Mouse (Mus musculus) lung, postnatal 0 days (tissue): ENCODE measurements around the gene Acadvl. TPM values are rescaled to one million over a fixed set of nuclear protein-coding genes. Genes with fewer than 3 reads are reported as not detected.

Experiments used
- ATAC-seq: fragments of 200-750 bp; cut with Nextera tagmentation; 2 replicates; pipeline ENCODE4 v1.8.0; 2017; ENCODE audit warnings: moderate library complexity
- DNase-seq: peaks from one replicate; pipeline ENCODE4 v3.0.0-alpha.2; 2016; ENCODE audit warnings: low spot score
- H3K27ac ChIP-seq: fragments of 300-500 bp; sonication (generic); 2 replicates; pipeline ENCODE4 v1.5.1; 2014; ENCODE audit warnings: antibody characterized with exemption, mild to moderate bottlenecking, low read length, mixed read lengths
- H3K27me3 ChIP-seq: fragments of 300-500 bp; sonication (generic); replicated peaks from 2 replicates; pipeline ENCODE4 v1.6.1; 2014; ENCODE audit warnings: low read length, mixed read lengths; ENCODE audit not compliant: insufficient read depth
- H3K36me3 ChIP-seq: fragments of 300-500 bp; sonication (generic); 2 replicates; pipeline ENCODE4 v1.6.1; 2014; ENCODE audit warnings: low read length, mixed read lengths; ENCODE audit not compliant: insufficient read depth
- H3K4me1 ChIP-seq: fragments of 300-500 bp; sonication (generic); 2 replicates; pipeline ENCODE4 v1.6.1; 2014; ENCODE audit warnings: antibody characterized with exemption, low read depth, low read length, mixed read lengths; ENCODE audit not compliant: insufficient read depth
- H3K4me2 ChIP-seq: fragments of 300-500 bp; sonication (generic); replicated peaks from 2 replicates; pipeline ENCODE4 v1.6.1; 2014; ENCODE audit warnings: low read depth, mild to moderate bottlenecking, low read length, moderate library complexity, mixed read lengths
- H3K4me3 ChIP-seq: fragments of 300-500 bp; sonication (generic); 2 replicates; pipeline ENCODE4 v1.5.1; 2014; ENCODE audit warnings: low read depth, low read length
- H3K9ac ChIP-seq: fragments of 300-500 bp; sonication (generic); replicated peaks from 2 replicates; pipeline ENCODE4 v1.6.1; 2014; ENCODE audit warnings: low read depth, mild to moderate bottlenecking
- H3K9me3 ChIP-seq: fragments of 300-500 bp; sonication (generic); 2 replicates; pipeline ENCODE4 v1.6.1; 2016; ENCODE audit warnings: low read length, mixed read lengths
- CTCF ChIP-seq: IDR thresholded peaks from 2 replicates; pipeline ENCODE4 v1.5.1; 2016; ENCODE audit warnings: antibody characterized with exemption, mild to moderate bottlenecking
- EP300 ChIP-seq: IDR thresholded peaks from 2 replicates; pipeline ENCODE4 v1.6.1; 2016; ENCODE audit warnings: antibody characterized with exemption, mild to moderate bottlenecking, control low read depth
- WGBS: fragments of 180-500 bp; shearing (Covaris S2); extraction: QIAGEN DNeasy Blood & Tissue Kit; methylation state at CpG from one replicate; pipeline ENCODE4 v1.1.7; 2014; 5-methylcytosine and 5-hydroxymethylcytosine counted together
- polyA plus RNA-seq: library from polyadenylated mRNA; unstranded; fragments of >200 nt; fragmentation: Nextera tagmentation; extraction: Ambion mirVana; gene quantifications from 2 replicates; pipeline ENCODE4 v1.2.1, GENCODE M21; 2015

Acadvl gene
- polyA plus RNA-seq, 1 experiment from 2014 or later: 92.0 TPM

DNA sequence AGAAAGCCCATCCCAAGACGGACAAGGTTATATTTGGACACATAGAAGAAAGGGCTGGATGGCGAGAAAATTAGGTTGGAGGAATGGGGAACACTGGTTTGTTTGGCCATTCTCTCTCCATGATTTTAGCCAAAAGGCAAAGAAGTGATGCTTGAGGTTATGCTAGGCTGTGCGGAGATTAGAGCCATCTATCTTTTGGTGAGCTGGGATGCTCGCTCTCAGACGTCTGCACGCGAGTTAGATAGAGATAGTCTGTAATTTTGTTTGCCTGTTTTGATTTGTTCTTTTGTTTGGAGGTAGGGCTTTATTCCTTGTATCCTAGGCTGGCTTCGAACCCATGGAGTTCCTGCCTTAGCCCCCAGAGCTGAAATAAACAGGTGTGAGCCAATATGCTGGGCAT is 14.1 kb downstream of the Acadvl start:
- Histone ChIP-seq H3K27me3 (no peaks in the 10 kb centered on the region), H3K4me2 (peak overlapping the region; percentile 94), H3K4me1 (peaks cover 16% of the 10 kb centered on the region), H3K27ac (peak overlapping the region; percentile 91), H3K9me3 (no peaks in the 10 kb centered on the region), H3K9ac (peak overlapping the region; percentile 59), H3K36me3 (peaks cover 14% of the 10 kb centered on the region; the same call in 1 of the 2 replicates), H3K4me3 (peak overlapping the region; percentile 79)
- DNase-seq (no peak), ATAC-seq (no peak)
- TF ChIP-seq EP300 (no peak), CTCF (no peak)
- 11% methylated on average over 8 of the region's 8 CpGs for WGBS

DNA sequence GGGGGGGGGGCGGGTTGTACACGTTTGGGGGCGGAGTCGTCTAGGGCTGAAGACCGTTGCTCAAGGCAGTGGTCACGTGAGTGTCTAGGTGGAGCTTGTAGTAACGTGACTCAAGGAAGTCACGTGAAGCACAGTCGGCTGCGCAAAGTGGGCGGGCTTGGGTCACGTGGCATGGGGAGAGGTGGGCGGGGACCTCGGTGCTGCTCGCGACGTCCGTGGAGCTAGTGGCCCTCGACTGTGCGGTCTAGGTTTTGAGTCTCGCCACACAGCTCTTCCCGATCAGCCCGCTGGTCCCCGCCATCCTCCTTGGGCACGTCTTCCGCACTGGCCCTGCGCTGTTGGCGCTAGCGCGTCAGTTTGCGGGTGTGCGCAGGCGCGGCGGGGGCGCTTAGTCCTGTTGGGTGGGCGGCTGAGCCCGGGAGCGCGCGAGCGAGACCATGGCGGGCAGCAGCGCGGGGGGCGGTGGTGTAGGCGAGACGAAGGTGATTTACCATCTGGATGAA is 14.8 kb downstream of the Acadvl start, which contains the start of gene Dvl2:
Gene Dvl2 (plus strand): TSS at position 200 of the 503 bp plus-strand sequence.
- H3K9me3 ChIP-seq: no peaks in the 10 kb centered on the region
- peak; percentile 99 for DNase-seq
- peaks cover 16% of the 10 kb centered on the region for H3K4me1 ChIP-seq
- peak within 1 kb of the TSS; percentile 79 for H3K4me3 ChIP-seq
- no peaks in the 10 kb centered on the region for H3K27me3 ChIP-seq
- H3K9ac ChIP-seq: peak within 1 kb of the TSS; percentile 59
- H3K27ac ChIP-seq: peak within 1 kb of the TSS; percentile 91
- ATAC-seq: peak; percentile 61
- H3K36me3 ChIP-seq: 0 out of 2 replicates have a peak, but pooled peaks cover 13% of the 10 kb centered on the region
- TF ChIP-seq CTCF (no peak), EP300 (peak; percentile 21; the same call in 1 of the 2 replicates)
- under 1% methylated on average over 41 of the region's 48 CpGs for WGBS
- H3K4me2 ChIP-seq: peak within 1 kb of the TSS; percentile 94

DNA sequence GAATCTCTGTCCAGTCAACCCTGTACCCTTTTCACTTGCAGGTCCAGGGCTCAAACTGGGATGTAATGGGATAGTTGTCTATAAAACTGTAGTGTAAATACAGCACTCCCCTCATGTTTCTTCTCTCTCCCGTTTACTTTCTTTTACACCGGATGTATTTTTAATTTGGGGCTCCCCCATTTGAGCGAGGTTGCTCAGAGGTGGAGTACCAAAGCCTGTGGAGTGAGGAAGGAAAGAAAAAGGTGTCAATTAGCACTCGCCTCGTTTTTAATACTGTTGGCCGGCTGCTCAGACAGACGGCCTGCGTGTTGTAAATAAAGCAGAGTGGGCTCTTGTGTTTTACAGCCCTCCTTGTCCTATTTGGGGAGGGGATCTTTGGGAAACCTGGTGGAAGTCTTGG is 15.5 kb downstream of the Acadvl start:
- Histone ChIP-seq H3K4me3 (no peak overlapping the region), H3K4me2 (no peak overlapping the region), H3K9me3 (no peaks in the 10 kb centered on the region), H3K27ac (peak overlapping the region; percentile 6; the same call in 1 of the 2 replicates), H3K4me1 (peaks cover 16% of the 10 kb centered on the region), H3K9ac (no peak overlapping the region), H3K36me3 (peaks cover 15% of the 10 kb centered on the region; the same call in 1 of the 2 replicates), H3K27me3 (no peaks in the 10 kb centered on the region)
- ATAC-seq (no peak), DNase-seq (no peak)
- WGBS: 71% methylated on average over 8 of the region's 8 CpGs
- TF ChIP-seq EP300 (no peak), CTCF (no peak)

DNA sequence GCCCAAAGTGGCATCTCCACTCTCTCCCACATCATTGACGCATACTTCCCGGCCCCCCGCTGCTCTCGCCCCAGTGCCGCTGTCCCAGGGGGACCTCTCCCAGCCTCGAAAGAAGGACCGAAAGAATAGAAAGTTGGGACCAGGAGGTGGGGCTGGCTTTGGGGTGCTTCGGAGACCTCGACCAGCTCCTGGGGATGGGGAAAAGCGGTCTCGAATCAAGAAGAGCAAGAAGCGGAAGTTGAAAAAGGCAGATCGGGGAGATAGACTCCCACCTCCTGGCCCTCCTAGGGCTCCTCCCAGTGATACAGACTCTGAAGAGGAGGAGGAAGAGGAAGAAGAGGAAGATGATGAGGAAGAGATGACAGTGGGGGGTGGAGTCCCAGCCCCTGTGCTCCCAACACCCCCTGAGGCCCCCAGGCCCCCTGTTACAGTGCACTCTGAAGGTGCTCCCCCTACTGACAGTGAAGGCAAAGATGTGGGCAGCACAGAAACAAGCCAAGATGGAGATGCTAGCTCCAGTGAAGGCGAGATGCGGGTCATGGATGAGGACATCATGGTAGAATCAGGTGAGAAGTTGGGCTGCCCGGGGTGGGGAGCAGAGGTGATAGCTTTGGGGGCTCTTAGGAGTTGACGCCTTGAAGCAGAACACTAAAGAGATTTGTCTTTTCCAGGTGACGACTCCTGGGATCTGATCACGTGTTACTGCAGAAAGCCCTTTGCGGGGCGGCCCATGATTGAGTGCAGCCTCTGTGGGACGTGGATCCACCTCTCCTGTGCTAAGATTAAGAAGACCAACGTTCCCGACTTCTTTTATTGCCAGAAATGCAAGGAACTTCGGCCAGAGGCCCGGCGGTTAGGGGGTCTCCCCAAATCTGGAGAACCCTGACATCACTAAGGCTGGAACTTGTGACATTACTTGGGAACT is 16.4 kb downstream of the Acadvl start:
- Histone ChIP-seq H3K9ac (no peak overlapping the region), H3K4me2 (no peak overlapping the region), H3K9me3 (no peaks in the 10 kb centered on the region), H3K36me3 (peaks cover 23% of the 10 kb centered on the region; the same call in 1 of the 2 replicates), H3K27me3 (no peaks in the 10 kb centered on the region), H3K4me1 (peaks cover 16% of the 10 kb centered on the region), H3K27ac (no peak overlapping the region), H3K4me3 (no peak overlapping the region)
- ATAC-seq (no peak), DNase-seq (peak; percentile 12)
- peak; percentile 45; the same call in 1 of the 2 replicates for TF ChIP-seq CTCF
- no peak for TF ChIP-seq EP300
- WGBS: 90% methylated on average over 27 of the region's 27 CpGs

DNA sequence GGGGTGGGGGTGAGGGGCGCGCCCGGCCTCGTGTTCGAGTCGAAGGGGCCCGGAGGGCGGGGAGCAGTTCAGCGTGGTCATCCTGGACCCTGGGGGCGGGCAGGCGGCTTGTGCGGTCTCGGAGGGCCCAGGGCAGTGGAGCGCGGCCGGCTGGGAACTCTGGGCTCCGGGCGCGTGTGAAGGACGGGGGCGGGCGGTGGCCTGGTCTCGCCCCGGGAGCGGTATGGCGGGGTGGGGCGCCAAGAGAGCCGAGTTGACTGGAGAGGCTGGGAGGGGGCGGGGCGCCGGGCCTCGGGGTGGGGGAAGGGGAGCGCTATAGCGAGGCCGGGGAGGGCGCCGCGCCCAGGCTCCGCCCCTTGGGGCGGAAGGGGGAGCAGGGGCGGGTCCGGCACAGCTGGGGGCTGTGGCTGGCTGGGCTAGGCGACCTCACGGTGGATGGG is 18.1 kb downstream of the Acadvl start:
- ATAC-seq: peak; percentile 62
- Histone ChIP-seq H3K4me1 (peaks cover 18% of the 10 kb centered on the region; the same call in 1 of the 2 replicates), H3K36me3 (peaks cover 23% of the 10 kb centered on the region; the same call in 1 of the 2 replicates), H3K4me2 (peak overlapping the region; percentile 68), H3K9me3 (no peaks in the 10 kb centered on the region), H3K27ac (peak overlapping the region; percentile 98), H3K4me3 (peak overlapping the region; percentile 87), H3K9ac (peak overlapping the region; percentile 93), H3K27me3 (no peaks in the 10 kb centered on the region)
- TF ChIP-seq CTCF: no peak
- no peak for TF ChIP-seq EP300
- peak; percentile 96 for DNase-seq
- 1% methylated on average over 30 of the region's 44 CpGs for WGBS
